In genomic region chr4:127953006-127953710, GRCm38 (mm10) we compare ENCODE assay signal across 32 mouse cellular contexts. TPM values are rescaled to one million over a fixed set of nuclear protein-coding genes. Genes with fewer than 3 reads are reported as not detected.
DNase-seq lines count a peak whose midpoint lies in the region; ATAC-seq and TF ChIP-seq lines count a peak whose summit lies in the region.
"Had no signal": no experiment of that assay in that cellular context is flagged by ENCODE, and none has a peak within 500 bp of the region (broad histone marks: within the 10 kb centered on the region; RNA-seq: fewer than 3 reads in every experiment).

No protein-coding gene starts in this region.

- no peak overlapping the region for H3K4me2 ChIP-seq in midbrain, embryonic 11.5 days
- H3K4me2 ChIP-seq in midbrain, embryonic 13.5 days (replicated peaks) = no peak overlapping the region
- no peak overlapping the region for H3K4me2 ChIP-seq in embryonic facial prominence, embryonic 11.5 days (ENCODE audit: low read depth, low read length)
- H3K4me2 ChIP-seq in limb, embryonic 14.5 days (replicated peaks; ENCODE audit: low read depth, low read length, severe bottlenecking) = no peak overlapping the region
- H3K4me2 ChIP-seq: heart, embryonic 11.5 days; hindbrain, embryonic 15.5 days; liver, embryonic 15.5 days; lung, embryonic 15.5 days; neural tube, embryonic 13.5 days; stomach, embryonic 15.5 days had no signal

- 60% methylated on average over 10 of the region's 10 CpGs for WGBS in midbrain, embryonic 11.5 days
- 41% methylated on average over 10 of the region's 10 CpGs for WGBS in midbrain, embryonic 13.5 days
- WGBS in embryonic facial prominence, embryonic 11.5 days = 39% methylated on average over 10 of the region's 10 CpGs
- 48% methylated on average over 10 of the region's 10 CpGs for WGBS in limb, embryonic 14.5 days

- peak; percentile 79 for DNase-seq in midbrain, embryonic 11.5 days (ENCODE audit: low spot score, missing footprints)
- peak; percentile 16 for DNase-seq in embryo, embryonic 11 days
- peak; percentile 68 for DNase-seq in embryonic facial prominence, embryonic 11.5 days (ENCODE audit: low spot score)
- DNase-seq in limb, embryonic 14.5 days (ENCODE audit: low spot score) = peak; percentile 6
- no peak for DNase-seq in lung, postnatal 36 days
- no peak for DNase-seq in layer of hippocampus, postnatal 10 days (ENCODE audit: low spot score in 2 of 2)
- DNase-seq: adrenal gland, postnatal 25 days; cerebellum, adult 18-20 months; cerebellum, postnatal 10 days; gastrocnemius, adult 2 months; gastrocnemius, postnatal 36 days; heart, adult 18-20 months; heart, postnatal 36 days; kidney, adult 11 months; kidney, postnatal 25 days; right cerebral cortex, postnatal 14 days had no signal

- no peaks in the 10 kb centered on the region for H3K4me1 ChIP-seq in midbrain, embryonic 11.5 days (ENCODE audit: control insufficient read depth, insufficient read depth, low read length)
- peaks cover 12% of the 10 kb centered on the region for H3K4me1 ChIP-seq in midbrain, embryonic 13.5 days (replicated peaks)
- no peaks in the 10 kb centered on the region for H3K4me1 ChIP-seq in embryonic facial prominence, embryonic 11.5 days (ENCODE audit: control insufficient read depth, insufficient read depth, low read length)
- no peaks in the 10 kb centered on the region; the same call in 1 of the 2 replicates for H3K4me1 ChIP-seq in limb, embryonic 14.5 days (ENCODE audit: control insufficient read depth, insufficient read depth, low read length)
- H3K4me1 ChIP-seq: hindbrain, embryonic 15.5 days; liver, embryonic 15.5 days; lung, embryonic 15.5 days; stomach, embryonic 15.5 days had no signal

- no peaks in the 10 kb centered on the region for H3K36me3 ChIP-seq in midbrain, embryonic 11.5 days (ENCODE audit: control insufficient read depth, insufficient read depth, low read length)
- H3K36me3 ChIP-seq in midbrain, embryonic 13.5 days = no peaks in the 10 kb centered on the region
- H3K36me3 ChIP-seq in embryonic facial prominence, embryonic 11.5 days (replicated peaks; ENCODE audit: control insufficient read depth, insufficient read depth, low read depth, low read length) = no peaks in the 10 kb centered on the region
- H3K36me3 ChIP-seq in limb, embryonic 14.5 days (ENCODE audit: control insufficient read depth, insufficient read depth, low read length) = no peaks in the 10 kb centered on the region
- H3K36me3 ChIP-seq: hindbrain, embryonic 15.5 days; liver, embryonic 15.5 days; lung, embryonic 15.5 days; neural tube, embryonic 13.5 days; stomach, embryonic 15.5 days had no signal

- TF ChIP-seq POLR2A in limb, embryonic 14.5 days (IDR thresholded peaks at IDR 0.05; ENCODE audit: borderline replicate concordance, extremely low read depth, insufficient read depth, insufficient read length) = no peak

- no peak overlapping the region for H3K27ac ChIP-seq in midbrain, embryonic 11.5 days (ENCODE audit: low read depth, low read length)
- no peak overlapping the region for H3K27ac ChIP-seq in midbrain, embryonic 13.5 days
- H3K27ac ChIP-seq in embryonic facial prominence, embryonic 11.5 days (replicated peaks; ENCODE audit: low read depth, low read length) = no peak overlapping the region
- no peak overlapping the region for H3K27ac ChIP-seq in limb, embryonic 14.5 days (replicated peaks; ENCODE audit: low read depth, low read length)
- H3K27ac ChIP-seq: gastrocnemius, adult 2 months; hindbrain, embryonic 15.5 days; liver, embryonic 15.5 days; lung, embryonic 15.5 days; neural tube, embryonic 13.5 days; stomach, embryonic 15.5 days had no signal

- H3K9ac ChIP-seq in midbrain, embryonic 11.5 days (ENCODE audit: low read length) = no peak overlapping the region
- H3K9ac ChIP-seq in midbrain, embryonic 13.5 days (replicated peaks) = no peak overlapping the region
- H3K9ac ChIP-seq in embryonic facial prominence, embryonic 11.5 days (replicated peaks; ENCODE audit: low read length) = no peak overlapping the region
- no peak overlapping the region for H3K9ac ChIP-seq in limb, embryonic 14.5 days (ENCODE audit: low read depth, low read length, severe bottlenecking)
- H3K9ac ChIP-seq: hindbrain, embryonic 15.5 days; liver, embryonic 15.5 days; lung, embryonic 15.5 days; neural tube, embryonic 13.5 days; stomach, embryonic 15.5 days had no signal

- H3K9me3 ChIP-seq in midbrain, embryonic 11.5 days (ENCODE audit: control insufficient read depth, low read length) = no peaks in the 10 kb centered on the region
- H3K9me3 ChIP-seq in midbrain, embryonic 13.5 days = no peaks in the 10 kb centered on the region
- H3K9me3 ChIP-seq in embryonic facial prominence, embryonic 11.5 days (replicated peaks; ENCODE audit: control insufficient read depth, low read length) = no peaks in the 10 kb centered on the region
- no peaks in the 10 kb centered on the region for H3K9me3 ChIP-seq in limb, embryonic 14.5 days (ENCODE audit: control insufficient read depth, low read length)
- H3K9me3 ChIP-seq: hindbrain, embryonic 15.5 days; lung, embryonic 15.5 days; neural tube, embryonic 13.5 days; stomach, embryonic 15.5 days had no signal

- no peaks in the 10 kb centered on the region for H3K27me3 ChIP-seq in midbrain, embryonic 11.5 days (ENCODE audit: control insufficient read depth, insufficient read depth, low read length)
- H3K27me3 ChIP-seq in midbrain, embryonic 13.5 days = no peaks in the 10 kb centered on the region
- H3K27me3 ChIP-seq in embryonic facial prominence, embryonic 11.5 days (ENCODE audit: control insufficient read depth, insufficient read depth, low read length) = no peaks in the 10 kb centered on the region
- no peaks in the 10 kb centered on the region for H3K27me3 ChIP-seq in limb, embryonic 14.5 days (ENCODE audit: control insufficient read depth, insufficient read depth, low read length)
- H3K27me3 ChIP-seq: hindbrain, embryonic 15.5 days; liver, embryonic 15.5 days; lung, embryonic 15.5 days; neural tube, embryonic 13.5 days; stomach, embryonic 15.5 days had no signal

- no peak overlapping the region for H3K4me3 ChIP-seq in midbrain, embryonic 11.5 days (ENCODE audit: low read depth, low read length)
- no peak overlapping the region for H3K4me3 ChIP-seq in midbrain, embryonic 13.5 days (replicated peaks)
- no peak overlapping the region for H3K4me3 ChIP-seq in embryonic facial prominence, embryonic 11.5 days (ENCODE audit: low read depth, low read length)
- no peak overlapping the region for H3K4me3 ChIP-seq in limb, embryonic 14.5 days (replicated peaks; ENCODE audit: low read length)
- H3K4me3 ChIP-seq: gastrocnemius, adult 2 months; hindbrain, embryonic 15.5 days; liver, embryonic 15.5 days; lung, embryonic 15.5 days; neural tube, embryonic 13.5 days; stomach, embryonic 15.5 days had no signal

- no peak for ATAC-seq in midbrain, embryonic 11.5 days (ENCODE audit: low FRiP score)
- no peak for ATAC-seq in midbrain, embryonic 13.5 days
- no peak for ATAC-seq in embryonic facial prominence, embryonic 11.5 days (replicated peaks; ENCODE audit: insufficient number of reproducible peaks, low FRiP score, low TSS enrichment, low read depth)
- no peak for ATAC-seq in limb, embryonic 14.5 days (ENCODE audit: low FRiP score, low read depth)
- ATAC-seq: CD4-positive, CD25-positive, alpha-beta regulatory T cell, adult 4 months; forebrain, embryonic 14.5 days; inflammation-experienced regulatory T-cells, adult 6 months had no signal

RNA-seq across cellular contexts. Expression of gene CK137956, which starts 17.6 kb away (rescaled TPM):
- 0.75 and 0.99 TPM in 2 replicates for polyA plus RNA-seq in midbrain, embryonic 11.5 days (2014; fragmentation: Nextera tagmentation; extraction: Ambion mirVana)
- 0.46 and 0.55 TPM in 2 replicates for polyA plus RNA-seq in midbrain, embryonic 13.5 days (2015; fragmentation: Nextera tagmentation; extraction: Ambion mirVana)
- 0.08 and 0.20 TPM in 2 replicates for polyA plus RNA-seq in embryonic facial prominence, embryonic 11.5 days (2014; fragmentation: Nextera tagmentation; extraction: Ambion mirVana)
- polyA plus RNA-seq in limb, embryonic 14.5 days (2012; rRNA removed) = not detected in 2 replicates
- not detected in 2 replicates for polyA plus RNA-seq in limb, embryonic 14.5 days (2014; fragmentation: Nextera tagmentation; extraction: Ambion mirVana)
- 1 to 10 TPM; 2.0 to 2.2 TPM for total RNA-seq in layer of hippocampus, postnatal 10 days (2021)
- total RNA-seq: adrenal gland, postnatal 25 days; common myeloid progenitor, adult 5-6 weeks; gastrocnemius, adult 2 months; gastrocnemius, postnatal 36 days; heart, adult 18-20 months; heart, postnatal 36 days; liver, adult 2 months; megakaryocyte, adult 5-6 weeks had no signal
- polyA plus RNA-seq: CD4-positive, CD25-positive, alpha-beta regulatory T cell, adult 4 months; heart, embryonic 11.5 days; heart, embryonic 16.5 days; inflammation-experienced regulatory T-cells, adult 6 months; kidney, embryonic 14.5 days; limb, embryonic 11.5 days; liver, adult 2 months; liver, embryonic 15.5 days; lung, embryonic 15.5 days; stomach, embryonic 15.5 days had no signal

RNA-seq across cellular contexts. Expression of gene Csmd2, which starts 34.5 kb away (rescaled TPM):
- polyA plus RNA-seq in midbrain, embryonic 11.5 days (2014; fragmentation: Nextera tagmentation; extraction: Ambion mirVana) = 1.6 and 1.8 TPM in 2 replicates
- 7.7 and 9.2 TPM in 2 replicates for polyA plus RNA-seq in midbrain, embryonic 13.5 days (2015; fragmentation: Nextera tagmentation; extraction: Ambion mirVana)
- 0.21 and 0.46 TPM in 2 replicates for polyA plus RNA-seq in embryonic facial prominence, embryonic 11.5 days (2014; fragmentation: Nextera tagmentation; extraction: Ambion mirVana)
- polyA plus RNA-seq in limb, embryonic 14.5 days (2012; rRNA removed) = 0.32 and 0.33 TPM in 2 replicates
- polyA plus RNA-seq in limb, embryonic 14.5 days (2014; fragmentation: Nextera tagmentation; extraction: Ambion mirVana) = 0.07 and 0.22 TPM in 2 replicates
- 10 to 100 TPM; 44.4 to 51.1 TPM for total RNA-seq in layer of hippocampus, postnatal 10 days (2021)
- total RNA-seq: common myeloid progenitor, adult 5-6 weeks; gastrocnemius, adult 2 months; gastrocnemius, postnatal 36 days; heart, adult 18-20 months; liver, adult 2 months; megakaryocyte, adult 5-6 weeks had no signal
- polyA plus RNA-seq: CD4-positive, CD25-positive, alpha-beta regulatory T cell, adult 4 months; inflammation-experienced regulatory T-cells, adult 6 months; liver, adult 2 months had no signal

Comparison
In these comparisons a context has a peak if more than half of its experiments do, and no peak if none do; other contexts are left out.
1. DNase-seq: peak in midbrain, embryonic 11.5 days (single experiment), embryo, embryonic 11 days (single experiment), embryonic facial prominence, embryonic 11.5 days (single experiment) and limb, embryonic 14.5 days (single experiment); none in lung, postnatal 36 days (single experiment) and layer of hippocampus, postnatal 10 days (0 of 2).